Mouse (Mus musculus) neutrophil, adult 5-6 weeks (primary cell): ENCODE measurements around the gene Mpv17l. TPM values are rescaled to one million over a fixed set of nuclear protein-coding genes. Genes with fewer than 3 reads are reported as not detected.
"Not testable (repeated sequence)": the region's sequence is repeated elsewhere in the genome, so short reads cannot be mapped to it uniquely, and the experiment has no call there.

Source experiments
- ATAC-seq: fragments of 151-379, 151-347 bp; 2 replicates; pipeline ENCODE4 v1.8.0; 2017; ENCODE audit warnings: mild to moderate bottlenecking, moderate TSS enrichment; ENCODE audit not compliant: insufficient number of reproducible peaks, poor library complexity, low FRiP score, severe bottlenecking; ENCODE audit errors: extremely low read depth
- total RNA-seq: library from RNA; stranded (forward); fragments of 200-1000 nt; gene quantifications from 2 replicates; pipeline ENCODE4 v1.2.3, GENCODE M21; 2017

Gene Mpv17l
- total RNA-seq, 1 experiment from 2014 or later: 0.47 TPM

- ATAC-seq: not testable (repeated sequence)
Observed at GRCm38 (mm10) chr16:13922499-13922898, 19.5 kb downstream of the Mpv17l start.

- not testable (repeated sequence) for ATAC-seq
Observed at GRCm38 (mm10) chr16:13922966-13923365, 20.0 kb downstream of the Mpv17l start.

GRCm38 (mm10) chr16:13927456-13928075 is 24.6 kb downstream of the Mpv17l start:
- no peak for ATAC-seq

- no peak for ATAC-seq
Observed at GRCm38 (mm10) chr16:13940139-13940846, 37.3 kb downstream of the Mpv17l start.

GRCm38 (mm10) chr16:13940847-13941395 is 38.0 kb downstream of the Mpv17l start:
- no peak for ATAC-seq

- no peak for ATAC-seq
Observed at GRCm38 (mm10) chr16:13944178-13944577, 41.2 kb downstream of the Mpv17l start.

GRCm38 (mm10) chr16:13944752-13945151 is 41.8 kb downstream of the Mpv17l start:
- ATAC-seq: no peak

- no peak for ATAC-seq
Observed at GRCm38 (mm10) chr16:13945153-13945552, 42.2 kb downstream of the Mpv17l start.

- no peak for ATAC-seq
Observed at GRCm38 (mm10) chr16:13946306-13946705, 43.3 kb downstream of the Mpv17l start.

- no peak for ATAC-seq
Observed at GRCm38 (mm10) chr16:13951245-13951644, 48.3 kb downstream of the Mpv17l start.

- ATAC-seq: no peak
Observed at GRCm38 (mm10) chr16:13962053-13962452, 59.1 kb downstream of the Mpv17l start.

- ATAC-seq: no peak
Observed at GRCm38 (mm10) chr16:13969096-13969495, 66.1 kb downstream of the Mpv17l start.

- ATAC-seq: no peak
Observed at GRCm38 (mm10) chr16:13972051-13972450, 69.1 kb downstream of the Mpv17l start.

- ATAC-seq: not testable (repeated sequence)
Observed at GRCm38 (mm10) chr16:13976358-13976896, 73.5 kb downstream of the Mpv17l start.

- not testable (repeated sequence) for ATAC-seq
Observed at GRCm38 (mm10) chr16:13977026-13977425, 74.1 kb downstream of the Mpv17l start.

- not testable (repeated sequence) for ATAC-seq
Observed at GRCm38 (mm10) chr16:13981726-13982125, 78.8 kb downstream of the Mpv17l start.

- ATAC-seq: no peak
Observed at GRCm38 (mm10) chr16:13983161-13983560, 80.2 kb downstream of the Mpv17l start.

GRCm38 (mm10) chr16:13986197-13986573 is 83.2 kb downstream of the Mpv17l start:
- no peak for ATAC-seq

GRCm38 (mm10) chr16:13986574-13987478 is 83.9 kb downstream of the Mpv17l start, which contains the start of the genes 2900011O08Rik and Ifitm7:
Gene 2900011O08Rik, plus strand, starts transcription at chr16:13986604.
Gene Ifitm7, minus strand, starts transcription at chr16:13986888.
- ATAC-seq: no peak
